ENCODE assay signal across 9 mouse cellular contexts in genomic region chr4:152125161-152126025, GRCm38 (mm10). TPM values are rescaled to one million over a fixed set of nuclear protein-coding genes. Genes with fewer than 3 reads are reported as not detected.
A peak's percentile ranks its signal among the peaks of the same experiment; 100 is the strongest.
DNase-seq lines count a peak whose midpoint lies in the region; ATAC-seq lines count a peak whose summit lies in the region.
"Had no signal": no experiment of that assay in that cellular context is flagged by ENCODE, and none has a peak within 500 bp of the region (broad histone marks: within the 10 kb centered on the region; RNA-seq: fewer than 3 reads in every experiment).

No protein-coding gene starts in this region.

- no peaks in the 10 kb centered on the region for H3K36me3 ChIP-seq in kidney, embryonic 14.5 days (ENCODE audit: control insufficient read depth, insufficient read depth, low read length)
- H3K36me3 ChIP-seq in hindbrain, embryonic 15.5 days, result no peaks in the 10 kb centered on the region

- DNase-seq in kidney, adult 9 months, result no peak
- peak; percentile 39 for DNase-seq in cerebellum, adult 11-12 months
- peak; percentile 66 for DNase-seq in gastrocnemius, postnatal 10 days
- peak; percentile 48 to 69 for DNase-seq in lung, postnatal 4 days
- DNase-seq in testis, postnatal 10 days (ENCODE audit: low spot score), result peak; percentile 76
- no peak for DNase-seq in right cerebral cortex, postnatal 25 days

- no peak overlapping the region for H3K27ac ChIP-seq in kidney, embryonic 14.5 days (ENCODE audit: low read depth, low read length)
- no peak overlapping the region for H3K27ac ChIP-seq in hindbrain, embryonic 15.5 days (replicated peaks)

- H3K4me3 ChIP-seq in kidney, embryonic 14.5 days (ENCODE audit: low read length), result peak overlapping the region; percentile 22
- peak overlapping the region; percentile 24 for H3K4me3 ChIP-seq in hindbrain, embryonic 15.5 days

- peak overlapping the region; percentile 34; the same call in 1 of the 2 replicates for H3K9ac ChIP-seq in kidney, embryonic 14.5 days (ENCODE audit: low read depth, low read length)
- no peak overlapping the region for H3K9ac ChIP-seq in hindbrain, embryonic 15.5 days

- 12% methylated on average over 56 of the region's 56 CpGs for WGBS in kidney, embryonic 14.5 days
- 4% methylated on average over 56 of the region's 56 CpGs for WGBS in hindbrain, embryonic 15.5 days

- H3K9me3 ChIP-seq in kidney, embryonic 14.5 days (ENCODE audit: control insufficient read depth, low read length), result no peaks in the 10 kb centered on the region
- H3K9me3 ChIP-seq in hindbrain, embryonic 15.5 days, result no peaks in the 10 kb centered on the region

- H3K4me1 ChIP-seq in kidney, embryonic 14.5 days (ENCODE audit: control insufficient read depth, insufficient read depth, low read length), result peaks cover 43% of the 10 kb centered on the region
- H3K4me1 ChIP-seq in hindbrain, embryonic 15.5 days (replicated peaks), result peaks cover 29% of the 10 kb centered on the region

- peak overlapping the region; percentile 32 for H3K4me2 ChIP-seq in kidney, embryonic 14.5 days (replicated peaks; ENCODE audit: low read depth, low read length)
- peak overlapping the region; percentile 55 for H3K4me2 ChIP-seq in hindbrain, embryonic 15.5 days

- ATAC-seq in kidney, embryonic 14.5 days (ENCODE audit: low FRiP score, low TSS enrichment), result no peak
- ATAC-seq in hindbrain, embryonic 15.5 days (ENCODE audit: low FRiP score, low read depth), result no peak

- peaks cover 92% of the 10 kb centered on the region for H3K27me3 ChIP-seq in kidney, embryonic 14.5 days (ENCODE audit: control insufficient read depth, insufficient read depth, low read length)
- H3K27me3 ChIP-seq in hindbrain, embryonic 15.5 days, result peaks cover 96% of the 10 kb centered on the region

RNA-seq across cellular contexts. Expression of gene Tnfrsf25, which starts 9.7 kb away (rescaled TPM):
- 0.57 and 1.9 TPM in 2 replicates for polyA plus RNA-seq in kidney, embryonic 14.5 days (2014; fragmentation: Nextera tagmentation; extraction: Ambion mirVana)
- total RNA-seq in gastrocnemius, postnatal 10 days (2021), result 1 to 10 TPM in 1 of 2 experiments, under 1 TPM in 1; 0.82 to 2.9 TPM
- 0.97 and 1.8 TPM in 2 replicates for polyA plus RNA-seq in hindbrain, embryonic 15.5 days (2015; fragmentation: Nextera tagmentation; extraction: Ambion mirVana)

RNA-seq across cellular contexts. Expression of gene Espn, which starts 26.8 kb away (rescaled TPM):
- 36.1 and 36.3 TPM in 2 replicates for polyA plus RNA-seq in kidney, embryonic 14.5 days (2014; fragmentation: Nextera tagmentation; extraction: Ambion mirVana)
- 1 to 10 TPM; 1.1 to 1.2 TPM for total RNA-seq in gastrocnemius, postnatal 10 days (2021)
- polyA plus RNA-seq in hindbrain, embryonic 15.5 days (2015; fragmentation: Nextera tagmentation; extraction: Ambion mirVana), result 0.29 and 0.31 TPM in 2 replicates

RNA-seq across cellular contexts. Expression of gene Hes2, which starts 33.3 kb away (rescaled TPM):
- polyA plus RNA-seq in kidney, embryonic 14.5 days (2014; fragmentation: Nextera tagmentation; extraction: Ambion mirVana), result not detected in 2 replicates
- not detected for total RNA-seq in gastrocnemius, postnatal 10 days (2021)
- not detected in 2 replicates for polyA plus RNA-seq in hindbrain, embryonic 15.5 days (2015; fragmentation: Nextera tagmentation; extraction: Ambion mirVana)
- polyA plus RNA-seq: frontal cortex, adult 2 months had no signal

RNA-seq across cellular contexts. Expression of gene Acot7, which starts 52.5 kb away (rescaled TPM):
- polyA plus RNA-seq in kidney, embryonic 14.5 days (2014; fragmentation: Nextera tagmentation; extraction: Ambion mirVana), result 46.6 and 64.4 TPM in 2 replicates
- 10 to 100 TPM; 11.9 to 14.1 TPM for total RNA-seq in gastrocnemius, postnatal 10 days (2021)
- polyA plus RNA-seq in hindbrain, embryonic 15.5 days (2015; fragmentation: Nextera tagmentation; extraction: Ambion mirVana), result 427 and 433 TPM in 2 replicates

RNA-seq across cellular contexts. Expression of gene Plekhg5, which starts 53.1 kb away (rescaled TPM):
- 10.4 and 16.1 TPM in 2 replicates for polyA plus RNA-seq in kidney, embryonic 14.5 days (2014; fragmentation: Nextera tagmentation; extraction: Ambion mirVana)
- total RNA-seq in gastrocnemius, postnatal 10 days (2021), result 10 to 100 TPM; 14.7 to 22.0 TPM
- polyA plus RNA-seq in hindbrain, embryonic 15.5 days (2015; fragmentation: Nextera tagmentation; extraction: Ambion mirVana), result 11.7 and 13.5 TPM in 2 replicates

Comparison
In these comparisons a context has a peak if more than half of its experiments do, and no peak if none do; other contexts are left out.
1. DNase-seq: peak in cerebellum, adult 11-12 months (single experiment), gastrocnemius, postnatal 10 days (single experiment), lung, postnatal 4 days (2 of 2) and testis, postnatal 10 days (single experiment); none in kidney, adult 9 months (single experiment) and right cerebral cortex, postnatal 25 days (single experiment).
2. RNA of gene Espn, which starts 26.8 kb away (polyA plus RNA-seq): 36.1 to 36.3 TPM in kidney, embryonic 14.5 days; 0.29 to 0.31 TPM in hindbrain, embryonic 15.5 days; every median in the first group is over 10 times any median in the second.